Mouse (Mus musculus) lung, embryonic 16.5 days (tissue): Measurements from ENCODE around the gene Cep78. TPM values are rescaled to one million over a fixed set of nuclear protein-coding genes. Genes with fewer than 3 reads are reported as not detected.
"Not testable (repeated sequence)": the region's sequence is repeated elsewhere in the genome, so short reads cannot be mapped to it uniquely, and the experiment has no call there.

Source experiments
- ATAC-seq: fragments of 200-750 bp; cut with Nextera tagmentation; 2 replicates; pipeline ENCODE4 v1.8.0; 2017; ENCODE audit warnings: low read depth, mild to moderate bottlenecking, moderate library complexity
- H3K27ac ChIP-seq: fragments of 300-500 bp; sonication (generic); 2 replicates; pipeline ENCODE4 v1.5.1; 2014; ENCODE audit warnings: mild to moderate bottlenecking, control low read depth, low read length
- H3K27me3 ChIP-seq: fragments of 300-500 bp; sonication (generic); 2 replicates; pipeline ENCODE4 v1.6.1; 2014; ENCODE audit warnings: low read depth, low read length, mixed read lengths; ENCODE audit not compliant: control insufficient read depth, insufficient read depth
- H3K36me3 ChIP-seq: fragments of 300-500 bp; sonication (generic); 2 replicates; pipeline ENCODE4 v1.6.1; 2014; ENCODE audit warnings: low read length; ENCODE audit not compliant: control insufficient read depth, insufficient read depth
- H3K4me1 ChIP-seq: fragments of 300-500 bp; sonication (generic); replicated peaks from 2 replicates; pipeline ENCODE4 v1.6.1; 2014; ENCODE audit warnings: low read length, mixed read lengths; ENCODE audit not compliant: control insufficient read depth, insufficient read depth
- H3K4me2 ChIP-seq: fragments of 300-500 bp; sonication (generic); 2 replicates; pipeline ENCODE4 v1.6.1; 2014; ENCODE audit warnings: low read depth, low read length, control low read depth
- H3K4me3 ChIP-seq: fragments of 300-500 bp; sonication (generic); 2 replicates; pipeline ENCODE4 v1.5.1; 2014; ENCODE audit warnings: mild to moderate bottlenecking, low read length, control low read depth
- H3K9ac ChIP-seq: fragments of 300-500 bp; sonication (generic); 2 replicates; pipeline ENCODE4 v1.6.1; 2014; ENCODE audit warnings: low read length, control low read depth
- H3K9me3 ChIP-seq: fragments of 300-500 bp; sonication (generic); 2 replicates; pipeline ENCODE4 v1.6.1; 2016; ENCODE audit warnings: low read length; ENCODE audit not compliant: control insufficient read depth
- WGBS: fragments of 180-500 bp; shearing (Covaris S2); extraction: QIAGEN DNeasy Blood & Tissue Kit; methylation state at CpG from one replicate; pipeline ENCODE4 v1.1.7; 2014; 5-methylcytosine and 5-hydroxymethylcytosine counted together
- polyA plus RNA-seq: library from polyadenylated mRNA; unstranded; fragments of >200 nt; fragmentation: Nextera tagmentation; extraction: Ambion mirVana; gene quantifications from 2 replicates; pipeline ENCODE4 v1.2.1, GENCODE M21; 2015

The Cep78 gene
- 24.5 and 26.1 TPM in 2 replicates for polyA plus RNA-seq

GRCm38 (mm10) chr19:15984449-15985171 is at the start of gene Cep78:
TSS of gene Cep78 (minus strand) at chr19:15984989.
- Histone ChIP-seq H3K9ac (peak within 1 kb of the TSS; percentile 92), H3K4me2 (peak within 1 kb of the TSS; percentile 88), H3K4me1 (peaks cover 4% of the 10 kb centered on the region), H3K27me3 (no peaks in the 10 kb centered on the region), H3K4me3 (peak within 1 kb of the TSS; percentile 91), H3K36me3 (no peaks in the 10 kb centered on the region), H3K9me3 (no peaks in the 10 kb centered on the region), H3K27ac (peak within 1 kb of the TSS; percentile 81)
- ATAC-seq, result peak; percentile 96
- under 1% methylated on average over 74 of the region's 88 CpGs for WGBS

DNA sequence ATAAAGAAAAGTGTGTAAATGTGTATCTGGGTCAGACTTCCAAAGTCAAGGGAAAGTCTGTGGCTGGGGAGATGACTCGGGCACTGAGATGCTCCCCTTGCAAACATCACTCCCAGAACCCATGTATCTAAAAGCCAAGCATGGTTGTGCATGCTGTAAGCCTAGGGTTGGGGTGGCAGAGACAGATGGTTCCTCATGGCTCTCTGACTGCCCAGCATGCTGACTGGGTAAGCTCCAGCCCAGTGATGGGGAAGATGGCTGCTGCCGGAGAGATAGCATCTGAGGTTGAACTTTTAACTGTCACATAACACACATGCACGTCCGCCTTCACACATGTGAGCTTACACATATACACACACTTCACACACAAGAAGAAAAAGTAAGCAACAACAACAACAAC is 46.5 kb upstream of the Cep78 start:
- 73% methylated on average over 4 of the region's 4 CpGs for WGBS
- H3K36me3 ChIP-seq, result no peaks in the 10 kb centered on the region
- no peak overlapping the region for H3K4me3 ChIP-seq
- no peak overlapping the region for H3K9ac ChIP-seq
- no peaks in the 10 kb centered on the region for H3K27me3 ChIP-seq
- no peak overlapping the region for H3K27ac ChIP-seq
- no peaks in the 10 kb centered on the region for H3K9me3 ChIP-seq
- no peak overlapping the region for H3K4me2 ChIP-seq
- no peaks in the 10 kb centered on the region for H3K4me1 ChIP-seq
- no peak for ATAC-seq

DNA sequence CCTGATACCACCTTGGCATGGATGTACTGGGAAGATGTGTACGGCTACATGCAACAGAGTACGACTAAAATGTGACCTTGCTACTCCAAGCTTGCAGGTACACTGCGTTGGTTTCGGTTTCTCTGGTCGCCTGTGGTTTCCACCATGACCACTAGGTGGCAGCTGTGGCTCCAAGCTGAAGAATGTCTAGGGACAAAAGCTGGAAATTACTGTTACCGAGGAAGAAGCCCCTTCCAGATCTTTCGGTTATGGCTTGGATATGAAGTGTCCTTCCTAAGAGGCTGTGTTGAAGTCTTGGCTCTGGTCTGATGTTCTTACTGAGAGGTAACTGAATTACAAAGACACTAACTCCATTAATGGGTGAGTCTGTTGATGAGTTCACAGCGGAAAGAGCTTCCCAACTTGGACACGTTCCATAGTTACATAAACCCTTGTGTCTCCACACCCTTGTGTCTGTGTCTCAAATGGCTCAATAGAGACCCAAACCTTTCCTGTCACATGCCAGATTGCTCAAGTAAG is 44.5 kb upstream of the Cep78 start:
- H3K4me1 ChIP-seq, H3K36me3 ChIP-seq, H3K27me3 ChIP-seq, H3K9me3 ChIP-seq, H3K27ac ChIP-seq: not testable (repeated sequence)
- Histone ChIP-seq H3K4me2 (peak overlapping the region; percentile 62), H3K4me3 (peak overlapping the region; percentile 49), H3K9ac (peak overlapping the region; percentile 53)
- ATAC-seq, result peak; percentile 75
- WGBS, result 20% methylated on average over 7 of the region's 9 CpGs

GRCm38 (mm10) chr19:16028746-16029252 is 44.0 kb upstream of the Cep78 start:
- Histone ChIP-seq H3K27ac (no peak overlapping the region), H3K4me2 (peak overlapping the region; percentile 62), H3K27me3 (no peaks in the 10 kb centered on the region), H3K9ac (peak overlapping the region; percentile 53), H3K4me3 (peak overlapping the region; percentile 49), H3K4me1 (no peaks in the 10 kb centered on the region), H3K36me3 (no peaks in the 10 kb centered on the region), H3K9me3 (no peaks in the 10 kb centered on the region)
- 32% methylated on average over 5 of the region's 5 CpGs for WGBS
- no peak for ATAC-seq

DNA sequence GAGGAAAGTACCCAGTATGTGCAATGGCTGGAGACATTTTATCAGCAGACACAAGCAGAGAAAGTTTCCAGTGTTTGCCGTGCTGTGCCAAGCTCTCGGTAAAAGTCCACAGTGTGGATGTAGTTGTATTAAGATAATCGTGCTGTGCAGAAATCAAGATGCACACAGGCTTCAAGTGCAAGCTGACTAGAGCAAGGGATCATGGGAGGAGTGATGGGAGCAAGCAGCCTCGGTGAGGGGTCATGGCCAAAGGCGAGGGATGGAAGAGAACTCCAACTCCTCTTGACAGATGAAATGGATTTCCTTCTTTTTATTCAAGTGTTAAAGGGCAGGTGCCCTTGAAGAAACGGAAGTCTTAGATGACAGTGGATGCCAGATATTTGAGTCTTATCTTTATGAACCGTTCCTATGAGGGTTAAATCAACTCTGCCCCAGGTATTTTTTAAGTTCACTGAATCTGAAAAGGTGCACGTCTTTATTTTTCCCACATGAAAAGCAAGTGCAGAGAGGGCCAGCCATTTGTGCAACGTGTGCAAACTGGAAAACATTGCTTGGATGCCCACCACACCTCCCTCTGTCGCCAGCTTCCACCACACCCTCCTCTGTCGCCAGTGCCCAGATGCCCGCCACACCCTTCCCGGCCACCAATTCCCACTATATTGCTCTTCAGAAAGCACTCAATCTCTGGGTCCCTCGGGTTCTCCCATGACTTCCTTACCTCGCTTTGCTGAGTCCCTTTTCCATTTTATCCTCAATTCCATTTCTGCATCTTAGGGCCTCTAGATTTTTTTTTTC is 43.3 kb upstream of the Cep78 start:
- 73% methylated on average over 15 of the region's 15 CpGs for WGBS
- Histone ChIP-seq H3K4me3 (no peak overlapping the region), H3K27me3 (no peaks in the 10 kb centered on the region), H3K36me3 (no peaks in the 10 kb centered on the region), H3K27ac (no peak overlapping the region), H3K9ac (no peak overlapping the region), H3K4me2 (no peak overlapping the region), H3K4me1 (no peaks in the 10 kb centered on the region), H3K9me3 (no peaks in the 10 kb centered on the region)
- no peak for ATAC-seq

DNA sequence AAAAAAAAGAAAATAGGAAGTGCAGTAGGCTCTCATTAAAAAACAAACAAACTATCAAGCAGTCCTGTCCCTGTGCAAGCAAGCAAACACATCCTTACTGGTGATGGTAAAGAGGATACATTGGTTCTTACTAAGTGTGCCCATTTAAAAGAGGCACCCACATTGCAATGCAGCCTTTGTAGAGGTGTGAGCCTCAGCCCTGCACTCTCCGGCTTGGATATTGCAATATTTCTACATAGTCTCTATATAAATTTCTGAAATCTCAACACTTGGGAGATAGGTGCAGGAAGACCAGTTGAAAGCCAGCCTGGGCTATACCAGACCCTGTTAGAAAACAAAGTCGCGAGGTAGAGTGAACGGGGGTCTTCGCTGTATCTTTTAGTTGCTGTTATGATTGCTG is 41.5 kb upstream of the Cep78 start:
- H3K27ac ChIP-seq, result no peak overlapping the region
- WGBS, result 93% methylated on average over 5 of the region's 5 CpGs
- no peaks in the 10 kb centered on the region for H3K27me3 ChIP-seq
- H3K9me3 ChIP-seq, result no peaks in the 10 kb centered on the region
- no peaks in the 10 kb centered on the region for H3K36me3 ChIP-seq
- no peak overlapping the region for H3K4me3 ChIP-seq
- H3K9ac ChIP-seq, result no peak overlapping the region
- no peaks in the 10 kb centered on the region for H3K4me1 ChIP-seq
- ATAC-seq, result no peak
- no peak overlapping the region for H3K4me2 ChIP-seq

- 0 out of 2 replicates have a peak, but pooled peaks have one; percentile 12 for ATAC-seq
- H3K4me1 ChIP-seq, result no peaks in the 10 kb centered on the region
- no peaks in the 10 kb centered on the region for H3K9me3 ChIP-seq
- H3K36me3 ChIP-seq, result no peaks in the 10 kb centered on the region
- H3K27me3 ChIP-seq, result no peaks in the 10 kb centered on the region
- 54% methylated on average over 10 of the region's 10 CpGs for WGBS
- H3K9ac ChIP-seq, result no peak overlapping the region
- no peak overlapping the region for H3K27ac ChIP-seq
- no peak overlapping the region for H3K4me2 ChIP-seq
- H3K4me3 ChIP-seq, result no peak overlapping the region
Observed at GRCm38 (mm10) chr19:16022178-16022577, 37.4 kb upstream of the Cep78 start.

- H3K9ac ChIP-seq, result no peak overlapping the region
- no peak overlapping the region for H3K4me3 ChIP-seq
- ATAC-seq, result no peak
- 0 out of 2 replicates have a peak, but pooled peaks cover 6% of the 10 kb centered on the region for H3K4me1 ChIP-seq
- H3K4me2 ChIP-seq, result no peak overlapping the region
- no peak overlapping the region for H3K27ac ChIP-seq
- 29% methylated on average over 1 of the region's 1 CpGs for WGBS
- H3K36me3 ChIP-seq, result no peaks in the 10 kb centered on the region
- H3K9me3 ChIP-seq, result no peaks in the 10 kb centered on the region
- no peaks in the 10 kb centered on the region for H3K27me3 ChIP-seq
Observed at GRCm38 (mm10) chr19:16016171-16016570, 31.4 kb upstream of the Cep78 start.
